Mouse (Mus musculus): Measurements from ENCODE around the gene Krtap1-3.

DNA sequence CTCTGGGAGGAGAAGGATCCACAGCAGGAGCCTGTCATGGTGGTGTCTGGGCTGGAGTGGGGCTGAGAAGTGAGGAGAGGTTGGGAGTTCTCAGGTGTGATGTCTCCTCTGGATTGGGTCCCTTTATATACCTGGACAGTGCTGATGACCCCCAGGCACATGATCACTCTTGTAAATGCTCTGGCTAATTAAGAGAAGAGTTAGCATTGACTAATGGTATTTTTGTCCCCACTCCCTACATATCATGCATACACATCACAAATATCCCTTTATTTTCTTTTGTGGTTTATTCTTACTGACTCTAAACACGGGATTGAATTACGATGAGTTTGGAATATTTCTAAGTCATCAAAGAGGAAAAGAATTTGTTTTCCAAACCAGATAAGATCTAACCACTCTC is 29.2 kb upstream of the Krtap1-3 start, which contains the start of gene Gm11562:
- no peak for TF ChIP-seq POLR2A (IDR thresholded peaks at IDR 0.05; ENCODE audit: control insufficient read depth in 1 of 2, insufficient read depth in 1 of 2, low read depth in 1 of 2, low read length in 2 of 2, poor library complexity in 1 of 2)
- no peak for TF ChIP-seq EP300 (IDR thresholded peaks at IDR 0.05; ENCODE audit: low read depth in 1 of 2, low read length in 2 of 2)
- no peak for TF ChIP-seq CTCF (IDR thresholded peaks at IDR 0.05 in 2 of 3, conservative IDR thresholded peaks at IDR 0.05 in 1 of 3; ENCODE audit: control insufficient read depth in 1 of 3, insufficient read depth in 1 of 3, low read depth in 2 of 3, low read length in 3 of 3, poor library complexity in 1 of 3, severe bottlenecking in 1 of 3)
- no peak for TF ChIP-seq CHD2 (IDR thresholded peaks at IDR 0.05; ENCODE audit: low read length)
- TF ChIP-seq GATA1 (IDR thresholded peaks at IDR 0.05; ENCODE audit: low read depth, low read length): no peak
- TF ChIP-seq POLR2AphosphoS5 (IDR thresholded peaks at IDR 0.05; ENCODE audit: borderline replicate concordance, low read depth, low read length): no peak
- TF ChIP-seq USF2 (IDR thresholded peaks at IDR 0.05; ENCODE audit: borderline replicate concordance in 1 of 2, insufficient read depth in 1 of 2, low read depth in 1 of 2, low read length in 2 of 2): no peak
- no peak for TF ChIP-seq CHD1 (IDR thresholded peaks at IDR 0.05; ENCODE audit: low read depth, low read length)
- TF ChIP-seq TAL1 (IDR thresholded peaks at IDR 0.05; ENCODE audit: low read length): no peak
